Mouse (Mus musculus): ENCODE measurements around the gene Tle1. TPM values are rescaled to one million over a fixed set of nuclear protein-coding genes. Genes with fewer than 3 reads are reported as not detected.

Tle1 gene
- 6.2 and 6.4 TPM in 2 replicates for polyA plus RNA-seq (2015; fragmentation: Nextera tagmentation; extraction: Ambion mirVana)

GRCm38 (mm10) chr4:72200559-72201409 is at the start of gene Tle1:
Tle1 (minus strand) TSS chr4:72200919.
- Histone ChIP-seq H3K27ac (ENCODE audit: low read length) (peak within 1 kb of the TSS; percentile 92), H3K36me3 (ENCODE audit: control insufficient read depth, insufficient read depth) (no peaks in the 10 kb centered on the region), H3K4me3 (ENCODE audit: low read length) (peak within 1 kb of the TSS; percentile 78), H3K9me3 (replicated peaks; ENCODE audit: control insufficient read depth, low read length) (no peaks in the 10 kb centered on the region), H3K4me2 (ENCODE audit: low read depth, low read length) (peak within 1 kb of the TSS; percentile 92), H3K27me3 (ENCODE audit: control insufficient read depth, insufficient read depth, low read length) (peaks cover 35% of the 10 kb centered on the region), H3K9ac (ENCODE audit: low read length) (peak within 1 kb of the TSS; percentile 84), H3K4me1 (ENCODE audit: control insufficient read depth, insufficient read depth, low read length) (peaks cover 10% of the 10 kb centered on the region)
- under 1% methylated on average over 105 of the region's 107 CpGs for WGBS
- ATAC-seq (replicated peaks; ENCODE audit: extremely low read depth, insufficient read depth, low FRiP score), result peak; percentile 97

- Histone ChIP-seq H3K4me1 (ENCODE audit: control insufficient read depth, insufficient read depth, low read length) (no peaks in the 10 kb centered on the region), H3K4me2 (ENCODE audit: low read depth, low read length) (no peak overlapping the region), H3K9ac (ENCODE audit: low read length) (no peak overlapping the region), H3K27ac (ENCODE audit: low read length) (no peak overlapping the region), H3K4me3 (ENCODE audit: low read length) (no peak overlapping the region), H3K36me3 (ENCODE audit: control insufficient read depth, insufficient read depth) (no peaks in the 10 kb centered on the region), H3K9me3 (replicated peaks; ENCODE audit: control insufficient read depth, low read length) (no peaks in the 10 kb centered on the region), H3K27me3 (ENCODE audit: control insufficient read depth, insufficient read depth, low read length) (no peaks in the 10 kb centered on the region)
- WGBS, result 44% methylated on average over 4 of the region's 4 CpGs
- no peak for ATAC-seq (replicated peaks; ENCODE audit: extremely low read depth, insufficient read depth, low FRiP score)
Observed at GRCm38 (mm10) chr4:72233584-72234219, 33.0 kb upstream of the Tle1 start.

- ATAC-seq (replicated peaks; ENCODE audit: extremely low read depth, insufficient read depth, low FRiP score), result no peak
- Histone ChIP-seq H3K4me3 (ENCODE audit: low read length) (no peak overlapping the region), H3K9me3 (replicated peaks; ENCODE audit: control insufficient read depth, low read length) (no peaks in the 10 kb centered on the region), H3K27me3 (ENCODE audit: control insufficient read depth, insufficient read depth, low read length) (no peaks in the 10 kb centered on the region), H3K27ac (ENCODE audit: low read length) (no peak overlapping the region), H3K36me3 (ENCODE audit: control insufficient read depth, insufficient read depth) (no peaks in the 10 kb centered on the region), H3K4me2 (ENCODE audit: low read depth, low read length) (no peak overlapping the region), H3K4me1 (ENCODE audit: control insufficient read depth, insufficient read depth, low read length) (no peaks in the 10 kb centered on the region), H3K9ac (ENCODE audit: low read length) (no peak overlapping the region)
- 64% methylated on average over 3 of the region's 3 CpGs for WGBS
Observed at GRCm38 (mm10) chr4:72232206-72232605, 31.5 kb upstream of the Tle1 start.

GRCm38 (mm10) chr4:72230832-72231231 is 30.1 kb upstream of the Tle1 start:
- no peak for ATAC-seq (replicated peaks; ENCODE audit: extremely low read depth, insufficient read depth, low FRiP score)
- no peaks in the 10 kb centered on the region for H3K9me3 ChIP-seq (replicated peaks; ENCODE audit: control insufficient read depth, low read length)
- no peaks in the 10 kb centered on the region for H3K36me3 ChIP-seq (ENCODE audit: control insufficient read depth, insufficient read depth)
- H3K4me2 ChIP-seq (ENCODE audit: low read depth, low read length), result no peak overlapping the region
- H3K9ac ChIP-seq (ENCODE audit: low read length), result no peak overlapping the region
- H3K4me3 ChIP-seq (ENCODE audit: low read length), result no peak overlapping the region
- H3K4me1 ChIP-seq (ENCODE audit: control insufficient read depth, insufficient read depth, low read length), result no peaks in the 10 kb centered on the region
- no peak overlapping the region for H3K27ac ChIP-seq (ENCODE audit: low read length)
- no peaks in the 10 kb centered on the region for H3K27me3 ChIP-seq (ENCODE audit: control insufficient read depth, insufficient read depth, low read length)

GRCm38 (mm10) chr4:72221629-72222028 is 20.9 kb upstream of the Tle1 start:
- no peaks in the 10 kb centered on the region for H3K36me3 ChIP-seq (ENCODE audit: control insufficient read depth, insufficient read depth)
- H3K9me3 ChIP-seq (replicated peaks; ENCODE audit: control insufficient read depth, low read length), result no peaks in the 10 kb centered on the region
- WGBS, result 71% methylated on average over 3 of the region's 3 CpGs
- H3K27me3 ChIP-seq (ENCODE audit: control insufficient read depth, insufficient read depth, low read length), result no peaks in the 10 kb centered on the region
- no peak overlapping the region for H3K4me3 ChIP-seq (ENCODE audit: low read length)
- H3K9ac ChIP-seq (ENCODE audit: low read length), result no peak overlapping the region
- H3K4me1 ChIP-seq (ENCODE audit: control insufficient read depth, insufficient read depth, low read length), result no peaks in the 10 kb centered on the region
- H3K4me2 ChIP-seq (ENCODE audit: low read depth, low read length), result no peak overlapping the region
- no peak for ATAC-seq (replicated peaks; ENCODE audit: extremely low read depth, insufficient read depth, low FRiP score)
- H3K27ac ChIP-seq (ENCODE audit: low read length), result no peak overlapping the region

- no peak overlapping the region for H3K27ac ChIP-seq (ENCODE audit: low read length)
- no peak overlapping the region for H3K4me3 ChIP-seq (ENCODE audit: low read length)
- 41% methylated on average over 6 of the region's 6 CpGs for WGBS
- no peak overlapping the region for H3K4me2 ChIP-seq (ENCODE audit: low read depth, low read length)
- no peak for ATAC-seq (replicated peaks; ENCODE audit: extremely low read depth, insufficient read depth, low FRiP score)
- H3K4me1 ChIP-seq (ENCODE audit: control insufficient read depth, insufficient read depth, low read length), result peaks cover 5% of the 10 kb centered on the region; the same call in 1 of the 2 replicates
- H3K9ac ChIP-seq (ENCODE audit: low read length), result no peak overlapping the region
- no peaks in the 10 kb centered on the region for H3K9me3 ChIP-seq (replicated peaks; ENCODE audit: control insufficient read depth, low read length)
- H3K36me3 ChIP-seq (ENCODE audit: control insufficient read depth, insufficient read depth), result no peaks in the 10 kb centered on the region
- H3K27me3 ChIP-seq (ENCODE audit: control insufficient read depth, insufficient read depth, low read length), result peaks cover 23% of the 10 kb centered on the region
Observed at GRCm38 (mm10) chr4:72204420-72205045, 3.8 kb upstream of the Tle1 start.

- Histone ChIP-seq H3K4me3 (ENCODE audit: low read length) (peak overlapping the region; percentile 78), H3K4me1 (ENCODE audit: control insufficient read depth, insufficient read depth, low read length) (peaks cover 10% of the 10 kb centered on the region; the same call in 1 of the 2 replicates), H3K9me3 (replicated peaks; ENCODE audit: control insufficient read depth, low read length) (no peaks in the 10 kb centered on the region), H3K4me2 (ENCODE audit: low read depth, low read length) (peak overlapping the region; percentile 92), H3K27me3 (ENCODE audit: control insufficient read depth, insufficient read depth, low read length) (peaks cover 33% of the 10 kb centered on the region), H3K27ac (ENCODE audit: low read length) (peak overlapping the region; percentile 72), H3K9ac (ENCODE audit: low read length) (peak overlapping the region; percentile 63), H3K36me3 (ENCODE audit: control insufficient read depth, insufficient read depth) (no peaks in the 10 kb centered on the region)
- WGBS, result under 1% methylated on average over 24 of the region's 24 CpGs
- no peak; the same call in 1 of the 2 replicates for ATAC-seq (replicated peaks; ENCODE audit: extremely low read depth, insufficient read depth, low FRiP score)
Observed at GRCm38 (mm10) chr4:72201521-72201991, 837 bp upstream of the Tle1 start.

- Histone ChIP-seq H3K9me3 (replicated peaks; ENCODE audit: control insufficient read depth, low read length) (no peaks in the 10 kb centered on the region), H3K36me3 (ENCODE audit: control insufficient read depth, insufficient read depth) (no peaks in the 10 kb centered on the region), H3K9ac (ENCODE audit: low read length) (peak overlapping the region; percentile 84), H3K4me2 (ENCODE audit: low read depth, low read length) (peak overlapping the region; percentile 92), H3K27me3 (ENCODE audit: control insufficient read depth, insufficient read depth, low read length) (peaks cover 36% of the 10 kb centered on the region), H3K4me3 (ENCODE audit: low read length) (peak overlapping the region; percentile 78), H3K27ac (ENCODE audit: low read length) (peak overlapping the region; percentile 92), H3K4me1 (ENCODE audit: control insufficient read depth, insufficient read depth, low read length) (peaks cover 18% of the 10 kb centered on the region)
- WGBS, result under 1% methylated on average over 103 of the region's 103 CpGs
- no peak for ATAC-seq (replicated peaks; ENCODE audit: extremely low read depth, insufficient read depth, low FRiP score)
Observed at GRCm38 (mm10) chr4:72199571-72200558, 854 bp downstream of the Tle1 start.

Data from heart, embryonic 16.5 days (tissue).